ENCODE assay signal across 18 mouse cellular contexts in the genomic region with DNA sequence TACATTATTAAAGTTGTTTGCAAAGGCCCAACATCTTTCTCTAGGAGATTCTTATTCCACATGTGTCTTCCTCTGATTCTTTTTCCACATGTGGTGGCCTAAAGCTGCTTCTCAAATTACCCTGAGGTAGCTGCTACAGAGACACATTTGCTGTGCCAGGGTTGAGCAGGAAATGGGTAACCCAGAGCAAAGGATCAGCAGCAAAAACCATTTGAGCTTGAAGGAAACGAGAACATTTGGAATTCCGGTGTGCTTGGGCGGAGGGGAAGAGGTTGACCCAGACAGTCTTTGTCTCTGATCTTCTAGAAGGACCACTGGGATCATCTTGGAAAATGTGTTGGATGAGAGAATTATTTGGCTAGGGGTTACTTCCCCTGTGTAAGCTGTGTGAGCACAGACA.
"Had no signal": no experiment of that assay in that cellular context is flagged by ENCODE, and none has a peak within 500 bp of the region (broad histone marks: within the 10 kb centered on the region; RNA-seq: fewer than 3 reads in every experiment).

No protein-coding gene starts in this region.

- H3K9ac ChIP-seq: lung, embryonic 14.5 days; midbrain, embryonic 12.5 days; neural tube, embryonic 13.5 days; neural tube, embryonic 15.5 days had no signal

- H3K36me3 ChIP-seq: midbrain, embryonic 10.5 days; midbrain, embryonic 12.5 days; neural tube, embryonic 13.5 days; neural tube, embryonic 15.5 days had no signal

- H3K4me2 ChIP-seq: lung, embryonic 14.5 days; midbrain, embryonic 12.5 days; neural tube, embryonic 13.5 days; neural tube, embryonic 15.5 days had no signal

- H3K27ac ChIP-seq: midbrain, embryonic 10.5 days; midbrain, embryonic 12.5 days; neural tube, embryonic 13.5 days; neural tube, embryonic 15.5 days had no signal

- ATAC-seq: midbrain, embryonic 16.5 days had no signal

- DNase-seq: lung, embryonic 14.5 days; lung, postnatal 10 days; lung, postnatal 4 days; midbrain, embryonic 14.5 days; retina, postnatal 1 day; right cerebral cortex, adult 18-20 months; right cerebral cortex, postnatal 25 days; right cerebral cortex, postnatal 4 days; spleen, adult 18-20 months; thymus, adult 18-20 months; thymus, postnatal 14 days; thymus, postnatal 36 days had no signal

- H3K9me3 ChIP-seq: midbrain, embryonic 10.5 days; midbrain, embryonic 12.5 days; neural tube, embryonic 13.5 days; neural tube, embryonic 15.5 days had no signal

- H3K4me1 ChIP-seq: midbrain, embryonic 10.5 days; midbrain, embryonic 12.5 days; neural tube, embryonic 13.5 days; neural tube, embryonic 15.5 days had no signal

- H3K4me3 ChIP-seq: midbrain, embryonic 10.5 days; midbrain, embryonic 12.5 days; myocyte; neural tube, embryonic 13.5 days; neural tube, embryonic 15.5 days had no signal
